Mouse (Mus musculus): Measurements from ENCODE around the gene Trmu.

DNA sequence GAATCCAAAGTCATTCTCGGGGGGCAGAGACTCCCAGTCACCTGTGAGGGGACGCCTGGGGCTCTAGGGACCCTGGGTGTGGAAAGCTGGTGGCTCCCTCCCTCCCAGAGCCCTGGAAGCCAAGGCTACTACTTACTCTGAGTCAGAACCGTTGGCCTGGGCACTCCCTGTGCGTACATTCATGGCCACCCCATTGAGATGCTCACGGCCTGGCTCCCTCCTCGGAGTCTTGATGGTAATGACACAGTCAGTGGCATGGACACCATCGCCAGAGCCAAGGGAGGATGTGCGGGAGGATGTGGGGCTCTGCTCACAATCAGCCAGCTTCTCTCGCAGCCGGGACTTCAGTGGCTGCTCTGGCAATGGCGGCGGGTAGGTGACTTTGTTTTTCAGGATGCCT is 21.7 kb downstream of the Trmu start:
- TF ChIP-seq CTCF (IDR thresholded peaks at IDR 0.05; ENCODE audit: low read depth, low read length), result no peak
- TF ChIP-seq POLR2A (IDR thresholded peaks at IDR 0.05; ENCODE audit: insufficient read depth, low read length), result no peak
- TF ChIP-seq EP300 (IDR thresholded peaks at IDR 0.05; ENCODE audit: insufficient read depth, low read depth, low read length), result no peak

Measured in ES-Bruce4 (cell line).